In genomic region chr10:96717281-96717680, GRCm38 (mm10) we compare ENCODE assay signal across 22 mouse cellular contexts.
A peak's percentile ranks its signal among the peaks of the same experiment; 100 is the strongest.
DNase-seq lines count a peak whose midpoint lies in the region; ATAC-seq lines count a peak whose summit lies in the region.
"Had no signal": no experiment of that assay in that cellular context is flagged by ENCODE, and none has a peak within 500 bp of the region (broad histone marks: within the 10 kb centered on the region; RNA-seq: fewer than 3 reads in every experiment).

No protein-coding gene starts in this region.

- no peaks in the 10 kb centered on the region for H3K36me3 ChIP-seq in forebrain, embryonic 11.5 days (ENCODE audit: control insufficient read depth, insufficient read depth, low read length)
- H3K36me3 ChIP-seq in forebrain, embryonic 10.5 days (replicated peaks), result no peaks in the 10 kb centered on the region
- no peaks in the 10 kb centered on the region for H3K36me3 ChIP-seq in midbrain, embryonic 12.5 days
- no peaks in the 10 kb centered on the region for H3K36me3 ChIP-seq in midbrain, embryonic 10.5 days
- H3K36me3 ChIP-seq in hindbrain, embryonic 16.5 days (ENCODE audit: control insufficient read depth, insufficient read depth, low read length), result no peaks in the 10 kb centered on the region

- no peak overlapping the region for H3K9ac ChIP-seq in forebrain, embryonic 11.5 days (ENCODE audit: low read length)
- no peak overlapping the region for H3K9ac ChIP-seq in midbrain, embryonic 12.5 days (replicated peaks)
- no peak overlapping the region; the same call in 1 of the 2 replicates for H3K9ac ChIP-seq in hindbrain, embryonic 16.5 days (ENCODE audit: low read depth, low read length)
- H3K9ac ChIP-seq: liver, postnatal 0 days had no signal

- no peaks in the 10 kb centered on the region for H3K9me3 ChIP-seq in forebrain, embryonic 11.5 days (ENCODE audit: control insufficient read depth, low read length)
- no peaks in the 10 kb centered on the region for H3K9me3 ChIP-seq in forebrain, embryonic 10.5 days
- H3K9me3 ChIP-seq in midbrain, embryonic 12.5 days, result no peaks in the 10 kb centered on the region
- H3K9me3 ChIP-seq in midbrain, embryonic 10.5 days (replicated peaks), result no peaks in the 10 kb centered on the region
- no peaks in the 10 kb centered on the region for H3K9me3 ChIP-seq in hindbrain, embryonic 16.5 days (ENCODE audit: control insufficient read depth, low read length)

- no peaks in the 10 kb centered on the region for H3K27me3 ChIP-seq in forebrain, embryonic 11.5 days (ENCODE audit: control insufficient read depth, insufficient read depth, low read length)
- no peaks in the 10 kb centered on the region for H3K27me3 ChIP-seq in forebrain, embryonic 10.5 days (ENCODE audit: poor library complexity, severe bottlenecking)
- peaks cover 3% of the 10 kb centered on the region; the same call in 1 of the 2 replicates for H3K27me3 ChIP-seq in midbrain, embryonic 12.5 days
- H3K27me3 ChIP-seq in midbrain, embryonic 10.5 days (ENCODE audit: low read depth, poor library complexity, severe bottlenecking), result no peaks in the 10 kb centered on the region
- H3K27me3 ChIP-seq in hindbrain, embryonic 16.5 days (replicated peaks; ENCODE audit: control insufficient read depth, insufficient read depth, low read length), result no peaks in the 10 kb centered on the region

- no peak overlapping the region; the same call in 1 of the 2 replicates for H3K4me2 ChIP-seq in forebrain, embryonic 11.5 days (ENCODE audit: low read depth, low read length, severe bottlenecking)
- H3K4me2 ChIP-seq in midbrain, embryonic 12.5 days (replicated peaks), result no peak overlapping the region
- H3K4me2 ChIP-seq in hindbrain, embryonic 16.5 days (ENCODE audit: low read length), result no peak overlapping the region
- H3K4me2 ChIP-seq: heart, embryonic 11.5 days had no signal

- H3K4me3 ChIP-seq in forebrain, embryonic 11.5 days (ENCODE audit: low read depth, low read length), result no peak overlapping the region
- H3K4me3 ChIP-seq in forebrain, embryonic 10.5 days, result no peak overlapping the region
- no peak overlapping the region for H3K4me3 ChIP-seq in midbrain, embryonic 12.5 days
- H3K4me3 ChIP-seq in midbrain, embryonic 10.5 days, result no peak overlapping the region
- no peak overlapping the region for H3K4me3 ChIP-seq in hindbrain, embryonic 16.5 days (ENCODE audit: low read length)

- H3K27ac ChIP-seq in forebrain, embryonic 11.5 days (ENCODE audit: low read depth, low read length), result no peak overlapping the region
- no peak overlapping the region for H3K27ac ChIP-seq in forebrain, embryonic 10.5 days
- H3K27ac ChIP-seq in midbrain, embryonic 12.5 days (replicated peaks), result no peak overlapping the region
- no peak overlapping the region for H3K27ac ChIP-seq in midbrain, embryonic 10.5 days (replicated peaks)
- no peak overlapping the region for H3K27ac ChIP-seq in hindbrain, embryonic 16.5 days (ENCODE audit: low read depth, low read length)
- H3K27ac ChIP-seq: stomach, postnatal 0 days had no signal

- 43% methylated on average over 7 of the region's 7 CpGs for WGBS in forebrain, embryonic 11.5 days
- WGBS in forebrain, embryonic 10.5 days, result 75% methylated on average over 7 of the region's 7 CpGs
- 37% methylated on average over 7 of the region's 7 CpGs for WGBS in midbrain, embryonic 12.5 days
- WGBS in midbrain, embryonic 10.5 days, result 62% methylated on average over 7 of the region's 7 CpGs
- WGBS in hindbrain, embryonic 16.5 days, result 34% methylated on average over 7 of the region's 7 CpGs

- peak; percentile 67 for ATAC-seq in forebrain, embryonic 11.5 days (replicated peaks; ENCODE audit: low FRiP score)
- ATAC-seq in midbrain, embryonic 12.5 days (ENCODE audit: low FRiP score, low read depth), result peak; percentile 66
- peak; percentile 35; the same call in 1 of the 2 replicates for ATAC-seq in hindbrain, embryonic 16.5 days
- ATAC-seq: activated CD4-positive, CD25-positive, alpha-beta regulatory T cell, adult 4 months; liver, postnatal 0 days had no signal

- H3K4me1 ChIP-seq in forebrain, embryonic 11.5 days (replicated peaks; ENCODE audit: control insufficient read depth, insufficient read depth, low read length), result peaks cover 6% of the 10 kb centered on the region; the same call in 1 of the 2 replicates
- peaks cover 21% of the 10 kb centered on the region for H3K4me1 ChIP-seq in forebrain, embryonic 10.5 days
- peaks cover 33% of the 10 kb centered on the region for H3K4me1 ChIP-seq in midbrain, embryonic 12.5 days
- peaks cover 27% of the 10 kb centered on the region for H3K4me1 ChIP-seq in midbrain, embryonic 10.5 days
- H3K4me1 ChIP-seq in hindbrain, embryonic 16.5 days (ENCODE audit: control insufficient read depth, insufficient read depth, low read depth, low read length), result peaks cover 3% of the 10 kb centered on the region

- no peak for DNase-seq in forebrain, embryonic 11.5 days (ENCODE audit: low spot score)
- no peak for DNase-seq in forebrain, embryonic 10.5 days (ENCODE audit: extremely low spot score, low spot score)
- DNase-seq in midbrain, embryonic 10.5 days (ENCODE audit: low spot score), result no peak
- no peak for DNase-seq in adrenal gland, postnatal 4 days (ENCODE audit: low spot score in 2 of 2)
- DNase-seq in heart, postnatal 4 days, result no peak
- DNase-seq in layer of hippocampus, adult 8-10 months (ENCODE audit: low spot score in 2 of 2), result no peak
- DNase-seq: adrenal gland, postnatal 25 days; cerebellum, adult 18-20 months; cerebellum, postnatal 25 days; embryo, embryonic 11 days; heart, postnatal 14 days; kidney, adult 9 months; kidney, postnatal 25 days; left cerebral cortex, postnatal 4 days; liver, postnatal 0 days; lung, postnatal 10 days; retina, postnatal 1 day had no signal
